Mouse (Mus musculus) heart, postnatal 25 days (tissue): ENCODE data around the gene H2afb3. TPM values are rescaled to one million over a fixed set of nuclear protein-coding genes. Genes with fewer than 3 reads are reported as not detected.
"Not testable (repeated sequence)": the region's sequence is repeated elsewhere in the genome, so short reads cannot be mapped to it uniquely, and the experiment has no call there.

Experiments used
- DNase-seq: peaks from one replicate; pipeline ENCODE4 v3.0.0; 2022; ENCODE audit warnings: low spot score
- intact Hi-C: fragments of 180-260 bp; cut with DNase I; formaldehyde crosslinking; loops from one replicate; pipeline ENCODE4 v1.15.1; 2025
- total RNA-seq, 2 experiments: library from RNA; stranded (reverse); gene quantifications; 2 replicates each; pipeline ENCODE4 v1.2.3; 2021

Gene H2afb3
- total RNA-seq = not detected

- intact Hi-C loops, DNase-seq: not testable (repeated sequence)
Measured at GRCm38 (mm10) chrX:120312995-120313394, at the start of gene H2afb3. H2afb3 (minus strand) TSS chrX:120313095.

GRCm38 (mm10) chrX:120301469-120302175, 11.3 kb downstream of the H2afb3 start:
- DNase-seq = no peak
- intact Hi-C loops = no loop called here

GRCm38 (mm10) chrX:120292832-120293750, 19.8 kb downstream of the H2afb3 start:
- intact Hi-C loops = no loop called here
- DNase-seq = no peak

GRCm38 (mm10) chrX:120291696-120292095, 21.2 kb downstream of the H2afb3 start:
- DNase-seq = no peak
- intact Hi-C loops = no loop called here

DNA sequence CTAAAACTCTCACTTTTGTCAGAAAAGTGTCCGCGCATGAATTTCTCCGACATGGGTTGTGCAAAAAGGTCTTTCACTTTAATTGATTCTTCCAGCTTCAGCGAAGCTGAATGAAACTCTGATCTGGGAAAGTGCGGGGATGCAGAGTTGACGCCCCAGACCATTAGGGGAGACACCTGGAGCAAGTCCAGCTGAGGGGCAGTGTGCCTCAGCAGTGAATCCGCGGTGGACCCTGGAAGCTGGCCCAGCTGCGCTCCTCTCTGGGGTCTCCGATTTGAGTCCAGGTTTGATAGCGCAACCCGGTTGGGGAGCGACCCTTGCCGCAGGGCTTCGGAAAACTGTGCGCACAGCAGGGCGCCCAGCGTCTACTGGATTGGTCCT, 22.0 kb downstream of the H2afb3 start:
- DNase-seq = no peak
- intact Hi-C loops = no loop called here

DNA sequence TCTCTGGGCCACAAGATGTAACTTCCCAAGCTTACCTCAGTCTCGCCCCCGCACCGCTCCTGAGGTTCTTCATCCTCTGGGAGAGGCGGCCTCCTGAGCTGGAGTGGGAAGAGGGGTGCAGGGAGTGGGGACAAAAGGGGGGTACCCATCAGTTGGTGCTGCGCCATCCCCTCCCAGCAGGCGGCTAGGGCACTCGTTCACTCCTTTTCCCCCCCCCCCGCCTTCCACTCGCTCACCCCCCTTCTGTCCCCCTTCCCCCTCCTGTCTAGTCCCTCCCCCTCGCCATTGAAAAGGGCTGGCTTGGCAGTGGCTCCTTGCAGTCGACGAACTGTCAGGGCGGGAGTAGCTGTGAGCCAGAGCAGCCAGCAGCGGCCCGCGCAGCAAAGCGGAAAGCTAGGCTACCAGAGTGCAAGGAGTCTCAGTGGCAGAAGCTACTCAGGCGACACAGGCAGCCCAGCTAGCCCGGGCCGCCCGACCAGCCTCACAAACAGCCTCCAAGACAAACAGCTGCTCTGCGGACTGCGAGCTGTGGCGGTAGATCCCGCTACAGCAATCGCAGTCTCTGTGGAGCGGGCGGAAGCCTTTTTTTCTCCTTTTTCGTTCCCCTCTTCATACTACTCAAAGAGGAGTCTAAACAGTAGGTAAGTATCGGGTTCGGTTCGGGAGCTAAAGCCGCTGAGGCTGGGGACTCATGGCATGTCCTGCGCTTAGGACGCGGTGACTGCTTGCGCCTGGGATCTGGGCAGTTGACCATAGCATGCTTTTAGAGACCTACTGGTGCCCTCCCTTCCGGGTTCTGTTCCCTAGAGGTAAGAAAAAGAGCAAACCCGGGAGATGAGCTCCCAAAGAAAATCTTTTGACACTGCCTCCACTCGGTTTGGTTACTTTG, 22.6 kb downstream of the H2afb3 start, which contains the start of gene Pcdh11x:
Gene Pcdh11x, plus strand, starts transcription at position 249 of the 889 bp plus-strand sequence.
- DNase-seq = no peak
- intact Hi-C loops = no loop called here

DNA sequence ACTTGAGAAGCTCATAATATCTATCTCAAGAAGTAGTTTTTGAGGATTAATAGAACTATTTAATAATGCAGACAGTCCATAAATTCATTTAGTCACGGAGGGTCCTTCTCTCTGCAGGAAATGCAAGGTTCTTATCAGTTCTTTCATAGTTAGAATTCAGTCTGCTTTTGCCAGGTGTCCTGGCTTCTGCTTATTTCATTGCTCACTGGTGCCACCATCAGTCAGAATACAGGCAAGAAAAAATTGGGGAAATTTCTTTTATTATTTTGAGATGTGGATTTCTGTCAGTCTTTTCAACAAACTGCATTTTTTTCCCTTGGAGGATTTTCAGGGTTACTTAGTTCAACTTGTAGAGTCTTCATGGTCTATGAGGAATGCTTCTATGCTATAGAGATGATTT, 25.4 kb downstream of the H2afb3 start:
- intact Hi-C loops = no loop called here
- no peak for DNase-seq

- intact Hi-C loops = no loop called here
- DNase-seq = no peak
Measured at GRCm38 (mm10) chrX:120285522-120285921, 27.4 kb downstream of the H2afb3 start.

Other genes with a start within 250 kb of the H2afb3 start
- gene Pcdh11x, start 22.8 kb downstream of the H2afb3 start, total RNA-seq = not detected